Mouse (Mus musculus) liver, embryonic 14.5 days (tissue): ENCODE data around the gene Stoml3. TPM values are rescaled to one million over a fixed set of nuclear protein-coding genes. Genes with fewer than 3 reads are reported as not detected.
A peak's percentile ranks its signal among the peaks of the same experiment; 100 is the strongest.

Source experiments
- ATAC-seq: fragments of 200-750 bp; cut with Nextera tagmentation; 2 replicates; pipeline ENCODE4 v1.8.0; 2017; ENCODE audit warnings: moderate number of reproducible peaks, mild to moderate bottlenecking, moderate library complexity; ENCODE audit not compliant: insufficient read depth
- DNase-seq, 3 experiments: peaks; one replicate each; pipeline ENCODE4 v3.0.0-alpha.2; 2012 to 2013; ENCODE audit warnings: low read depth in 3 of 3, low spot score in 3 of 3
- H3K27ac ChIP-seq: fragments of 300-500 bp; sonication (generic); 2 replicates; pipeline ENCODE4 v1.5.1; 2014; ENCODE audit warnings: moderate library complexity, mild to moderate bottlenecking, control low read depth, inconsistent platforms
- H3K27me3 ChIP-seq: fragments of 300-500 bp; sonication (generic); 2 replicates; pipeline ENCODE4 v1.6.1; 2014; ENCODE audit warnings: mild to moderate bottlenecking, low read length, moderate library complexity; ENCODE audit not compliant: control insufficient read depth, insufficient read depth
- H3K36me3 ChIP-seq: fragments of 300-500 bp; sonication (generic); replicated peaks from 2 replicates; pipeline ENCODE4 v1.6.1; 2014; ENCODE audit warnings: low read depth; ENCODE audit not compliant: control insufficient read depth, insufficient read depth
- H3K4me1 ChIP-seq, 2 experiments: fragments of 200-500 bp in 1 of 2; fragments of 300-500 bp in 1 of 2; sonication (generic) in 1 of 2; replicated peaks; 2 replicates each; pipeline ENCODE4 v1.6.1; 2012 to 2014; ENCODE audit warnings: antibody characterized with exemption in 1 of 2, inconsistent platforms in 1 of 2, low read length in 1 of 2; ENCODE audit not compliant: control insufficient read depth in 2 of 2, insufficient read depth in 2 of 2
- H3K4me2 ChIP-seq: fragments of 300-500 bp; sonication (generic); 2 replicates; pipeline ENCODE4 v1.6.1; 2014; ENCODE audit warnings: low read depth, mild to moderate bottlenecking, control low read depth, moderate library complexity
- H3K4me3 ChIP-seq, 2 experiments: fragments of 200-500 bp in 1 of 2; fragments of 300-500 bp in 1 of 2; sonication (generic) in 1 of 2; 2 replicates each; pipeline ENCODE4 v1.5.1; 2012 to 2014; ENCODE audit warnings: low read depth in 2 of 2, low read length in 2 of 2, mild to moderate bottlenecking in 2 of 2, control low read depth in 1 of 2, inconsistent platforms in 1 of 2, moderate library complexity in 1 of 2; ENCODE audit not compliant: insufficient read depth in 1 of 2
- H3K9ac ChIP-seq: fragments of 300-500 bp; sonication (generic); replicated peaks from 2 replicates; pipeline ENCODE4 v1.6.1; 2014; ENCODE audit warnings: mild to moderate bottlenecking, control low read depth, moderate library complexity
- H3K9me3 ChIP-seq: fragments of 300-500 bp; sonication (generic); 2 replicates; pipeline ENCODE4 v1.6.1; 2016; ENCODE audit warnings: low read length, mixed read lengths; ENCODE audit not compliant: control insufficient read depth
- CTCF ChIP-seq: IDR thresholded peaks from 2 replicates; pipeline ENCODE4 v1.5.1; 2016; ENCODE audit warnings: antibody characterized with exemption, low read depth, control low read depth
- EP300 ChIP-seq: IDR thresholded peaks from 2 replicates; pipeline ENCODE4 v1.6.1; 2016; ENCODE audit warnings: antibody characterized with exemption, low read depth
- WGBS: fragments of 180-500 bp; shearing (Covaris S2); extraction: QIAGEN DNeasy Blood & Tissue Kit; methylation state at CpG from one replicate; pipeline ENCODE4 v1.1.7; 2014; ENCODE audit not compliant: insufficient replicate concordance; 5-methylcytosine and 5-hydroxymethylcytosine counted together
- polyA plus RNA-seq, 2 experiments: library from polyadenylated mRNA; depleted of rRNA in 1 of 2; stranded (reverse) in 1 of 2; unstranded in 1 of 2; fragments of >200 nt; fragmentation: Nextera tagmentation in 1 of 2; extraction: Ambion mirVana in 1 of 2; gene quantifications; 2 replicates each; pipeline versions ENCODE4 v1.2.1 to v1.2.3; 2012 to 2014

Stoml3 gene
- polyA plus RNA-seq, 2 experiments: not detected

- 66% methylated on average over 8 of the region's 8 CpGs for WGBS
- no peak overlapping the region for H3K9ac ChIP-seq
- ATAC-seq (no peak), DNase-seq (no peak)
- H3K27me3 ChIP-seq: no peaks in the 10 kb centered on the region
- no peak overlapping the region for H3K4me3 ChIP-seq
- H3K27ac ChIP-seq: no peak overlapping the region
- H3K4me1 ChIP-seq: peaks cover 0 to 11% of the 10 kb centered on the region in 2 experiments; a peak in 2 of 4 replicates
- no peaks in the 10 kb centered on the region for H3K9me3 ChIP-seq
- no peak overlapping the region for H3K4me2 ChIP-seq
- TF ChIP-seq EP300 (no peak), CTCF (no peak)
- no peaks in the 10 kb centered on the region; the same call in none of the 2 replicates for H3K36me3 ChIP-seq
Observed at GRCm38 (mm10) chr3:53483414-53484059, 4.9 kb upstream of the Stoml3 start.

GRCm38 (mm10) chr3:53486561-53486960 lies 1.9 kb upstream of the Stoml3 start:
- H3K27me3 ChIP-seq: no peaks in the 10 kb centered on the region
- 51% methylated on average over 10 of the region's 10 CpGs for WGBS
- H3K36me3 ChIP-seq: no peaks in the 10 kb centered on the region
- no peak for TF ChIP-seq CTCF
- TF ChIP-seq EP300: no peak
- no peak for DNase-seq
- no peak overlapping the region for H3K4me2 ChIP-seq
- no peak for ATAC-seq
- H3K9ac ChIP-seq: no peak overlapping the region
- H3K9me3 ChIP-seq: no peaks in the 10 kb centered on the region
- H3K4me1 ChIP-seq: peaks cover 0 to 11% of the 10 kb centered on the region in 2 experiments; a peak in 2 of 4 replicates
- no peak overlapping the region for H3K4me3 ChIP-seq
- no peak overlapping the region for H3K27ac ChIP-seq

GRCm38 (mm10) chr3:53486996-53487576 lies 1.4 kb upstream of the Stoml3 start:
- H3K4me3 ChIP-seq: no peak overlapping the region
- ATAC-seq (0 out of 2 replicates have a peak, but pooled peaks have one; percentile 31), DNase-seq (no peak)
- H3K9ac ChIP-seq: no peak overlapping the region
- no peak for TF ChIP-seq CTCF
- TF ChIP-seq EP300: no peak
- peaks cover 0 to 11% of the 10 kb centered on the region in 2 experiments; a peak in 2 of 4 replicates for H3K4me1 ChIP-seq
- no peaks in the 10 kb centered on the region for H3K36me3 ChIP-seq
- no peak overlapping the region for H3K27ac ChIP-seq
- H3K9me3 ChIP-seq: no peaks in the 10 kb centered on the region
- no peaks in the 10 kb centered on the region for H3K27me3 ChIP-seq
- H3K4me2 ChIP-seq: no peak overlapping the region
- 20% methylated on average over 9 of the region's 9 CpGs for WGBS

DNA sequence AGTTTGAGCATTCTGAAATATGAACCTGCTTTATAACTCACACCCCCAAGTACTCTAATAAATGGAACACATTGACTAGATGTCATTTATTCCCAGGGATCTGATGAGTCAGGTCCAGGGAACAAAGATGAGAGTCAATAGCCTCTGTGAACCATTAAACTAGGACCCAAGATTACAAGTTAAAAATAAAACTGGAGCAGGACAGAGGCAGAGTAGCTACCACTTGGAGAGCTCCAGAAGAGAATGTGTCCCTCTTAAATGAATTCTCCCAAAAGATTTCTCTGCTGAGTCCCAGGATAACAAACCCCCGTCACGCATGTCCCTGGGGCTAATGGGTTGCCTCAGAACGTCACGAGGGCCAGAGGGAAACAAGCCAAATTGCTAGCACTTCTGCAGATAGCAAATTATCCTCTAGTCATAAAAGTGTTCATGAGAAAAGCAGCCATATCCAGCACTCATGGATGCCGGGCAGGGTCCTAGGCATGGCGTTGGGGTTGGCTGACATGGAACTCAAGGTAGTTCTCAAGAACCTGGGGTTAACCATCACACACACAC lies 10.0 kb downstream of the Stoml3 start:
- H3K4me2 ChIP-seq: no peak overlapping the region
- H3K4me3 ChIP-seq: no peak overlapping the region
- DNase-seq (no peak), ATAC-seq (no peak)
- H3K27ac ChIP-seq: no peak overlapping the region
- WGBS: 67% methylated on average over 6 of the region's 6 CpGs
- H3K9me3 ChIP-seq: no peaks in the 10 kb centered on the region
- H3K9ac ChIP-seq: no peak overlapping the region
- no peaks in the 10 kb centered on the region for H3K27me3 ChIP-seq
- no peaks in the 10 kb centered on the region for H3K36me3 ChIP-seq
- TF ChIP-seq EP300: no peak
- no peak for TF ChIP-seq CTCF
- peaks cover 0 to 3% of the 10 kb centered on the region in 2 experiments; a peak in 1 of 4 replicates for H3K4me1 ChIP-seq

GRCm38 (mm10) chr3:53502428-53502827 lies 14.0 kb downstream of the Stoml3 start:
- 50% methylated on average over 6 of the region's 6 CpGs for WGBS
- TF ChIP-seq CTCF (peak; percentile 41), EP300 (no peak)
- ATAC-seq (no peak), DNase-seq (no peak)
- H3K9me3 ChIP-seq: no peaks in the 10 kb centered on the region
- H3K27me3 ChIP-seq: no peaks in the 10 kb centered on the region
- H3K36me3 ChIP-seq: no peaks in the 10 kb centered on the region
- H3K4me2 ChIP-seq: no peak overlapping the region
- no peak overlapping the region for H3K9ac ChIP-seq
- peaks cover 0 to 3% of the 10 kb centered on the region in 2 experiments; a peak in 1 of 4 replicates for H3K4me1 ChIP-seq
- no peak overlapping the region for H3K27ac ChIP-seq
- H3K4me3 ChIP-seq: no peak overlapping the region
